Mouse (Mus musculus): ENCODE data around the gene Apod. TPM values are rescaled to one million over a fixed set of nuclear protein-coding genes. Genes with fewer than 3 reads are reported as not detected.
"Not testable (repeated sequence)": the region's sequence is repeated elsewhere in the genome, so short reads cannot be mapped to it uniquely, and the experiment has no call there.

Apod gene
- polyA plus RNA-seq, 1 experiment from 2014 or later = 0.42 TPM

DNA sequence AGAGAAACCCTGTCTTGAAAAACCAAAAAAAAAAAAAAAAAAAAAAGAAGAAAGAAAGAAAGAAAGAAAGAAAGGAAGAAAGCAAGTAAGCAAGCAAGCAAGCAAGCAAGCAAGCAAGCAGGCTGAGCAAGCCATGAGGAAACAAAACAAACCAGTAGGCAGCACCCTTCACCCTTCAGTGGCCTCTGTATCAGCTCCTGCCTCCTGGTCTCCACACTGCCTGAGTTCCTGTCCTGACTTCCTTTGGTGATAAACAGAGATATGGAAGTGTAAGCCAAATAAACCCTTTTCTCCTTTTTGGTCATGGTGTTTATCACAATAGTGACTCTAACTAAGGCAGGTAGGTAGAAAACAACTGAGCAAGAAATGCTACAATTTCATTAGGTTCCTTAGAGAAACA lies 18.0 kb upstream of the Apod start:
- Histone ChIP-seq H3K79me2 (ENCODE audit: inconsistent target) (no peaks in the 10 kb centered on the region), H3K36me3 (ENCODE audit: inconsistent target) (no peaks in the 10 kb centered on the region), H3K27ac (no peak overlapping the region), H3K4me3 (ENCODE audit: inconsistent target) (no peak overlapping the region)

GRCm38 (mm10) chr16:31330970-31331369 lies 16.4 kb upstream of the Apod start:
- not testable (repeated sequence) for H3K79me2 ChIP-seq (ENCODE audit: inconsistent target); H3K4me3 ChIP-seq (ENCODE audit: inconsistent target)
- WGBS (ENCODE audit: missing documents) = 95% methylated on average over 6 of the region's 6 CpGs

GRCm38 (mm10) chr16:31329668-31330067 lies 15.1 kb upstream of the Apod start:
- Histone ChIP-seq H3K27ac (no peak overlapping the region), H3K36me3 (ENCODE audit: inconsistent target) (no peaks in the 10 kb centered on the region), H3K4me3 (ENCODE audit: inconsistent target) (no peak overlapping the region), H3K79me2 (ENCODE audit: inconsistent target) (no peaks in the 10 kb centered on the region)
- WGBS (ENCODE audit: missing documents) = 81% methylated on average over 2 of the region's 2 CpGs

More at GRCm38 (mm10) chr16:31330970-31331369, 16.4 kb upstream of the Apod start:
- not testable (repeated sequence) for H3K27ac ChIP-seq; H3K36me3 ChIP-seq (ENCODE audit: inconsistent target)

- WGBS (ENCODE audit: missing documents) = 89% methylated on average over 2 of the region's 2 CpGs
- no peak overlapping the region for H3K4me3 ChIP-seq (ENCODE audit: inconsistent target)
- H3K79me2 ChIP-seq (ENCODE audit: inconsistent target) = no peaks in the 10 kb centered on the region
- no peaks in the 10 kb centered on the region for H3K36me3 ChIP-seq (ENCODE audit: inconsistent target)
- H3K27ac ChIP-seq = no peak overlapping the region
These were observed 13.3 kb upstream of the Apod start for GRCm38 (mm10) chr16:31327891-31328290.

DNA sequence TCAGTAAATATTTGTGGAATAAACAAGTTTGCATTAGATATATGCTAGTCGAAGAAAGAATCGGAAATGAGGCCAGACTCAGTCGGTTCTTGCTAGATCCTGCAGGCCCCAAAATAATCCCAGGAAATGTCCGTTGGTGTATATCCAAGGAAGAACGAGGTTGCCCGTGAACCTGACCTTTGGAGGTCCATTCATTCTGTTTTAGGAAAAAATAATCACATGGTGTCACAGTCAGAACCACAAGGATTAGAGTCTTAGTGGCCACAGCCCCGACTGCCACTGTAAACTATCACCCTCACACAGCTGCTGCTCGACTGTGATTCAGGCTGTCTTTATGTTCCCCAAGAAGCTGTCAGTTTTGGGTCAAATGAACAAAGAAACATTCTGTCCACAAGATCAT lies 12.8 kb upstream of the Apod start:
- WGBS (ENCODE audit: missing documents) = 95% methylated on average over 6 of the region's 8 CpGs
- H3K27ac ChIP-seq = no peak overlapping the region
- H3K79me2 ChIP-seq (ENCODE audit: inconsistent target) = no peaks in the 10 kb centered on the region
- no peak overlapping the region for H3K4me3 ChIP-seq (ENCODE audit: inconsistent target)
- no peaks in the 10 kb centered on the region for H3K36me3 ChIP-seq (ENCODE audit: inconsistent target)

DNA sequence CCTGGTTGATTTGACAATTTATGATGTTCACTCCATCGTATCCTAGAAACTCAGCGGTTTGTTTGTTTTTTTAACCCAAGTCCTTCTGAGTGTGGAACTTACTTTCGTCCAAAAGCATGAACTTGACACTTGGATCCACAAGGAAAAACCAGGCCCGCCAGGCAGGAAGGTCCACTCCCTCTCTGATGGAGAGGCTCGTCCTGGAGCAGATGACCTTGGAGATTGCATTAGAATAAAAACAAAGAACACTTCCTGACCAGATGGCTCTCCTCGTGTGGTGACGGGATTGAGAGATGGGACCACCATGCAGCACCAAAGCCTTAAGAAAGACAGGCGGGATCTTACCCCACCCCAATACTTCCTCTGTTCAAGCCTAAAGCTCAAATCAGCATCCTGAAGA lies 12.1 kb upstream of the Apod start:
- H3K4me3 ChIP-seq (ENCODE audit: inconsistent target) = no peak overlapping the region
- H3K27ac ChIP-seq = no peak overlapping the region
- WGBS (ENCODE audit: missing documents) = 90% methylated on average over 8 of the region's 8 CpGs
- H3K36me3 ChIP-seq (ENCODE audit: inconsistent target) = no peaks in the 10 kb centered on the region
- no peaks in the 10 kb centered on the region for H3K79me2 ChIP-seq (ENCODE audit: inconsistent target)

DNA sequence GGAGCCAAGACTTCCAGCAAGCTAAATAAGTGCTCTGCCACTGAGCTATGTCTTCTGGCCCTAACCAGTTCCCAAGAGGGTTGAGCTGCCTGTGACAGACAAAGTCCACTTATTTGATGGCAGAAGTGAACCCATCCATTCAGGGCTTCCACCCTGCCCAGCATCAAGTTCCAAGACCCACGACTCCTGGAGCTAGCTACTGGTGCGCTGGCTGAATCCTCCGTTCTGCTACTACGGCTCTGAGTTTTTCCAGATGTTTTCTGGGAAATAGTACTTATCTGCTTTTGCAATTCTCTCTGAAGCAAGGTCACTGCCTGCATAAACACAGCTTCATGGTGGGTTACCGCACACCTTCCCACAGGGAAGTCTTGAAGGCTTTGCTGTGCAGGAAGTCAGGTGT lies 11.4 kb upstream of the Apod start:
- Histone ChIP-seq H3K27ac (no peak overlapping the region), H3K4me3 (ENCODE audit: inconsistent target) (no peak overlapping the region), H3K36me3 (ENCODE audit: inconsistent target) (no peaks in the 10 kb centered on the region), H3K79me2 (ENCODE audit: inconsistent target) (no peaks in the 10 kb centered on the region)
- WGBS (ENCODE audit: missing documents) = 96% methylated on average over 5 of the region's 5 CpGs

- H3K36me3 ChIP-seq (ENCODE audit: inconsistent target) = no peaks in the 10 kb centered on the region
- 97% methylated on average over 14 of the region's 14 CpGs for WGBS (ENCODE audit: missing documents)
- H3K4me3 ChIP-seq (ENCODE audit: inconsistent target) = no peak overlapping the region
- no peaks in the 10 kb centered on the region for H3K79me2 ChIP-seq (ENCODE audit: inconsistent target)
- no peak overlapping the region for H3K27ac ChIP-seq
These were observed 10.5 kb upstream of the Apod start for GRCm38 (mm10) chr16:31325120-31325519.

DNA sequence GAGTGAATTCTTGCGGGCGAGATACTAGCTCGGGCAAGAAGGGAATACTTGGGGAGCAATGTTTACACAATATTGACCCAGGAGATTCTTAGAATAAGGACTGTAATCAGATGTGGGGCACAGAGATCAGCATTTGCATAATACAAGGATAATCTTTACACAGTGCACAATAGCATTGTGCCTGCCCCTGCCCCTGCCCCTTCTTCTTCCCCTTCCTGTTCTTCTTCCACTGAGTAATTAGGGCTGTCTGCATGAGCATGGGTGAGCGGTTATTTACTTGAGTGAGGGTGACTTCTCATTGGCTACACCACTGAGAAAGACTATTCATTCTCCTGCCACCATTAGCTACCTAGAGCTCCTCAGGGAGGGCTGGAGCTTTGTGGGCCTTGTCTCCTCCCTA lies 6.9 kb upstream of the Apod start:
- 86% methylated on average over 4 of the region's 4 CpGs for WGBS (ENCODE audit: missing documents)
- Histone ChIP-seq H3K79me2 (ENCODE audit: inconsistent target) (no peaks in the 10 kb centered on the region), H3K27ac (no peak overlapping the region), H3K36me3 (ENCODE audit: inconsistent target) (no peaks in the 10 kb centered on the region), H3K4me3 (ENCODE audit: inconsistent target) (no peak overlapping the region)

DNA sequence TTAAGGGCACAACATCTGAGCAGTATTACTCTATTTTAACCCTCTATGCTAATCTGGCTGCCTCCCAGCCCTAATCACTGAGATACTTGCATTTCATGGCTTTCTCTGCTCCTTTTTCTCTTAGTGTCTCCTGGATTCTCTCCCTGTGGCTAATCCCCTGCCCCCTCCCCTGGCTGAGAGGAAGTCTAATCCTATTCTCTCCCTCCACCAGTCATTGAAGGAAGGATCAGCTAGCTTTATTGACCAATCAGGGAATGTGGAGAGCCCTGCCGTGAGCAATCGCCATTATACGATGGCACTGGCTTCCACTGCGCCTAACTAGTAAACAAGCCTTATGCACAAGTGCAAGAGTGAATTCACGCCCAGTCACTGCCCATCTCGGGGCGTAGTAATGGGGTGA lies 6.3 kb upstream of the Apod start:
- no peak overlapping the region for H3K4me3 ChIP-seq (ENCODE audit: inconsistent target)
- H3K79me2 ChIP-seq (ENCODE audit: inconsistent target) = no peaks in the 10 kb centered on the region
- 97% methylated on average over 7 of the region's 7 CpGs for WGBS (ENCODE audit: missing documents)
- no peak overlapping the region for H3K27ac ChIP-seq
- H3K36me3 ChIP-seq (ENCODE audit: inconsistent target) = no peaks in the 10 kb centered on the region

DNA sequence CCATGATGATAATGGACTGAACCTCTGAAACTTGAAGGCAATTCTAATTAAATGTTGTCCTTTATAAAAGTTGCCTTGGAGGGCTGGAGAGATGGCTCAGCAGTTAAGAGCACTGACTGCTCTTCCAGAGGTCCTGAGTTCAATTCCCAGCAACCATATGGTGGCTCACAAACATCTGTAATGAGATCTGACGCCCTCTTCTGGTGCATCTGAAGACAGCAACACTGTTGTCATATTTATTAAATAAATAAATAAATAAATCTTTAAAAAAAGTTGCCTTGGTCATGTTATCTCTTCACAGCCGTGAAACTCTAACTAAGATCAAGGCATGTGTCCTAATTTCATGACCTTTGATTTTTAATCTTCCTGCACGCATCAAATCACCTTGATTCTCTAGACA lies 5.1 kb upstream of the Apod start:
- not testable (repeated sequence) for H3K79me2 ChIP-seq (ENCODE audit: inconsistent target); H3K27ac ChIP-seq; H3K36me3 ChIP-seq (ENCODE audit: inconsistent target); H3K4me3 ChIP-seq (ENCODE audit: inconsistent target)
- 72% methylated on average over 3 of the region's 3 CpGs for WGBS (ENCODE audit: missing documents)

GRCm38 (mm10) chr16:31319316-31319715 lies 4.7 kb upstream of the Apod start:
- no peak overlapping the region for H3K27ac ChIP-seq
- no peaks in the 10 kb centered on the region for H3K79me2 ChIP-seq (ENCODE audit: inconsistent target)
- 93% methylated on average over 4 of the region's 4 CpGs for WGBS (ENCODE audit: missing documents)
- H3K4me3 ChIP-seq (ENCODE audit: inconsistent target) = no peak overlapping the region
- H3K36me3 ChIP-seq (ENCODE audit: inconsistent target) = no peaks in the 10 kb centered on the region

DNA sequence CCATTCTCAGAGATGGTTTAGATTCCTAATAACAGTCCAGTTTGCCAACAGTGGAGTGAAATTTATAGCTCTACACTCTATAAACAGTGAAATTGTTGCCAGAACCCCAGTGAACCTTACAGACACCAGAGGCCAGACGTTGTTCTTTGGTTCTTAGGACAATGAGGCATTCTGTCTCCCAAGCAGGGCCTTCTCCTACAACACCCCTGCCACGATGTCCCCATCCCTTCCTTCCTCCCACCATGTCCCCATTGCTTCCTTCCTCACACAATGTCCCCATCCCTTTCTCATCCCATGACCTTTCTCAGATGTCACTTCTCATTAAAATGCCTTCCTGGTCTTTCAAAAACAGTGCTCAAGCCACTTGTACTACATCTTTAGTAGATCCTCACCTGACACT lies 3.8 kb upstream of the Apod start:
- H3K79me2 ChIP-seq (ENCODE audit: inconsistent target) = no peaks in the 10 kb centered on the region
- 73% methylated on average over 2 of the region's 2 CpGs for WGBS (ENCODE audit: missing documents)
- H3K27ac ChIP-seq = no peak overlapping the region
- H3K4me3 ChIP-seq (ENCODE audit: inconsistent target) = no peak overlapping the region
- H3K36me3 ChIP-seq (ENCODE audit: inconsistent target) = no peaks in the 10 kb centered on the region

- WGBS (ENCODE audit: missing documents) = 60% methylated on average over 12 of the region's 12 CpGs
- not testable (repeated sequence) for H3K27ac ChIP-seq; H3K36me3 ChIP-seq (ENCODE audit: inconsistent target); H3K79me2 ChIP-seq (ENCODE audit: inconsistent target); H3K4me3 ChIP-seq (ENCODE audit: inconsistent target)
These were observed 1.9 kb upstream of the Apod start for GRCm38 (mm10) chr16:31316246-31317143.

- WGBS (ENCODE audit: missing documents) = 91% methylated on average over 4 of the region's 4 CpGs
- no peak overlapping the region for H3K4me3 ChIP-seq (ENCODE audit: inconsistent target)
- no peaks in the 10 kb centered on the region for H3K79me2 ChIP-seq (ENCODE audit: inconsistent target)
- no peaks in the 10 kb centered on the region for H3K36me3 ChIP-seq (ENCODE audit: inconsistent target)
- no peak overlapping the region for H3K27ac ChIP-seq
These were observed 686 bp upstream of the Apod start for GRCm38 (mm10) chr16:31315294-31315693.

DNA sequence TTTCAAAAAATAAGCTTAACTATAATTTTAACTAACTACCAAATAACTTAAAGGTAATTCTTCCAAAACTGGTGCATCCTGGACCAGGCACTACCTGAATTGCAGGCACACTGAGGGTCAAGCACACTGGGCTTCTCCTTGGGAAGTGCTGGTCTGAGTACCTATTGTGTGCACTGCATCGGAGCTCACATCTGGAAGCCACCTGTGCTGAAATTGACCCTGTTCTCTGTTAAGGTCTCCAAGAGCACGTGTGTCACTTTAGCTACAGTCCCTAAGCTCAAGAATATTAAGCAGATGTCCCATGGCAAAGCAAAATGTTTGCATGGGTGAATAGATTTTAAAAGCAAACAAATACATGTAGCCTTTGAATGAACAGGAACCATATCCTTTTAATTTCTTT lies 997 bp downstream of the Apod start:
- H3K4me3 ChIP-seq (ENCODE audit: inconsistent target) = no peak overlapping the region
- no peaks in the 10 kb centered on the region for H3K79me2 ChIP-seq (ENCODE audit: inconsistent target)
- WGBS (ENCODE audit: missing documents) = 90% methylated on average over 2 of the region's 2 CpGs
- H3K36me3 ChIP-seq (ENCODE audit: inconsistent target) = no peaks in the 10 kb centered on the region
- H3K27ac ChIP-seq = no peak overlapping the region
